Mouse (Mus musculus): ENCODE data around the gene Umad1.

GRCm38 (mm10) chr6:8339453-8339852, 80.4 kb downstream of the Umad1 start:
- no peak for TF ChIP-seq ZC3H11A (IDR thresholded peaks at IDR 0.05; ENCODE audit: borderline replicate concordance, low read depth, low read length)
- TF ChIP-seq CHD2 (IDR thresholded peaks at IDR 0.05; ENCODE audit: low read depth, low read length): no peak
- no peak for TF ChIP-seq MAFK (IDR thresholded peaks at IDR 0.05; ENCODE audit: insufficient read depth, low read depth, low read length)
